Mouse (Mus musculus): Measurements from ENCODE around the gene Ly6g6c. TPM values are rescaled to one million over a fixed set of nuclear protein-coding genes. Genes with fewer than 3 reads are reported as not detected.

Gene Ly6g6c
- polyA plus RNA-seq, 1 experiment, result 0.18 TPM

- Histone ChIP-seq H3K4me3 (no peak within 1 kb of the TSS), H3K27me3 (ENCODE audit: control insufficient read depth, insufficient read depth, insufficient read length) (peaks cover 11% of the 10 kb centered on the region), H3K36me3 (ENCODE audit: control insufficient read depth, insufficient read depth) (no peaks in the 10 kb centered on the region), H3K79me2 (ENCODE audit: control insufficient read depth, insufficient read depth) (peaks cover 7% of the 10 kb centered on the region), H3K4me2 (ENCODE audit: low read depth) (no peak within 1 kb of the TSS), H3ac (ENCODE audit: control insufficient read depth, insufficient read length) (no peak within 1 kb of the TSS)
- TF ChIP-seq SRF (IDR thresholded peaks at IDR 0.05; ENCODE audit: control insufficient read depth, insufficient read length, low read depth), result no peak
- no peak for TF ChIP-seq CEBPB (IDR thresholded peaks at IDR 0.05; ENCODE audit: insufficient read depth, poor library complexity, severe bottlenecking)
- no peak for TF ChIP-seq MAX (IDR thresholded peaks at IDR 0.05; ENCODE audit: low read depth)
- no peak for TF ChIP-seq USF1 (IDR thresholded peaks at IDR 0.05; ENCODE audit: low read depth)
- TF ChIP-seq REST (IDR thresholded peaks at IDR 0.05; ENCODE audit: insufficient read depth, insufficient read length), result no peak
- no peak for TF ChIP-seq MYOG (IDR thresholded peaks at IDR 0.05; ENCODE audit: control insufficient read depth in 1 of 3, insufficient read depth in 1 of 3, insufficient read length in 2 of 3, low read depth in 2 of 3)
- no peak for TF ChIP-seq TCF12 (IDR thresholded peaks at IDR 0.05; ENCODE audit: insufficient read depth, poor library complexity, severe bottlenecking)
- no peak for TF ChIP-seq MYOD1 (IDR thresholded peaks at IDR 0.05; ENCODE audit: control insufficient read depth in 1 of 3, insufficient read length in 2 of 3, low read depth in 2 of 3)
- no peak for TF ChIP-seq TCF3 (IDR thresholded peaks at IDR 0.05; ENCODE audit: insufficient read length, low read depth)
- TF ChIP-seq POLR2A (IDR thresholded peaks at IDR 0.05; ENCODE audit: insufficient read length, low read depth), result no peak
Measured at GRCm38 (mm10) chr17:35085208-35085865, 20.1 kb downstream of the Ly6g6c start, which contains the start of gene Ly6g6f. TSS of gene Ly6g6f (minus strand) at chr17:35085610.

DNA sequence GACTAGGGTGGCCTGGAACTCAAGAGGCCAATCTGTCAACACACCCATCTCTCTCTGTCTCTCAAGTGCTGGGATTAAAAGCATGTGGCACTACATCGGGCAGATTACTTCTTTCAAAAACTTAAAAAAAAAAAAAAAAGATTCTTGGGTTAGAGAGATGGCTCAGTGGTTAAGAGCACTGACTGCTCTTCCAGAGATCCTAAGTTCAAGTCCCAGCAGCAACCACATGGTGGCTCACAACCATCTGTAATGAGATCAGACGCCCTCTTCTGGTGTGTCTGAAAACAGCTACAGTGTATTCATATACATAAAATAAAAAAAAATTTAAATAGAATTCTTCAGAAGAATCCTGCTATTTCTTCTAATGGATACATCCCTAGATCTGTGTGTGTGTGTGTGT is 23.0 kb downstream of the Ly6g6c start:
- Histone ChIP-seq H3ac (ENCODE audit: control insufficient read depth, insufficient read length) (no peak overlapping the region), H3K4me2 (ENCODE audit: low read depth) (no peak overlapping the region), H3K4me3 (no peak overlapping the region), H3K27me3 (ENCODE audit: control insufficient read depth, insufficient read depth, insufficient read length) (peaks cover 5% of the 10 kb centered on the region), H3K36me3 (ENCODE audit: control insufficient read depth, insufficient read depth) (no peaks in the 10 kb centered on the region), H3K79me2 (ENCODE audit: control insufficient read depth, insufficient read depth) (peaks cover 13% of the 10 kb centered on the region)
- no peak for TF ChIP-seq REST (IDR thresholded peaks at IDR 0.05; ENCODE audit: insufficient read depth, insufficient read length)

DNA sequence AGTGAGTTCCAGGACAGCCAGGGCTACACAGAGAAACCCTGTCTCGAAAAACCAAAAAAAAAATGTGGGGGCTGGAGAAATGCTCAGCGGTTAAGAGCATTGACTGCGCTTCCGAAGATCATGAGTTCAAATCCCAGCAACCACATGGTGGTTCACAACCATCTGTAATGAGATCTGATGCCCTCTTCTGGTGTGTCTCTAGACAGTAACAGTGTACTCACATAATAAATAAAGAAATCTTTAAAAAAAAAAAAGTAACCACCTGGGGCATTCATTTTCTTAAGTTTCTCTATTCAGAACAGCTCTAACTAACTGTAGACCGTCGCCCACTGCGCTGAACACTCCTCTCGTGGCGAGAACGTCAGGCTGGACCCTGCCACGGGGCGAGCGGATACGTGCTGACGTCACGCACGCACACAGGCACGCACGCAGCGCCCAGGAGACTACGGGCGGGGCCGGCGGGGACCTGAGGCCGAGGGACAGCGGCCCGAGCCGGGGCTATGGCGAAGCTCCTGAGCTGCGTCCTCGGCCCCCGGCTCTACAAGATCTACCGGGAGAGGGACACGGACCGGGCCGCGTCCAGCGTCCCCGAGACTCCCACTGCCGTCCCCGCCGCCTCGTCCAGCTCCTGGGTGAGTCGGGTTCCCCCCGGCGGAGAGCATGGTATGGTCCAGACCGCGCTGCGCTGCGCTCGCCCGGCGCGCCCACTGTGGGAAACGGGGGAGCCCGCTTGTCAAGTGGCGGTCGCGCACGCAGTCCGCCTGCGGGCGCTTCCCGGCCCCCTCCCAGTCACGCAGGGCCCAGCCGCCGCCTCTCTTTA is 23.8 kb downstream of the Ly6g6c start, which contains the start of gene Abhd16a:
TSS of gene Abhd16a (plus strand) at position 439 of the 820 bp plus-strand sequence.
- peaks cover 13% of the 10 kb centered on the region for H3K79me2 ChIP-seq (ENCODE audit: control insufficient read depth, insufficient read depth)
- peak within 1 kb of the TSS; percentile 47 for H3K4me3 ChIP-seq

DNA sequence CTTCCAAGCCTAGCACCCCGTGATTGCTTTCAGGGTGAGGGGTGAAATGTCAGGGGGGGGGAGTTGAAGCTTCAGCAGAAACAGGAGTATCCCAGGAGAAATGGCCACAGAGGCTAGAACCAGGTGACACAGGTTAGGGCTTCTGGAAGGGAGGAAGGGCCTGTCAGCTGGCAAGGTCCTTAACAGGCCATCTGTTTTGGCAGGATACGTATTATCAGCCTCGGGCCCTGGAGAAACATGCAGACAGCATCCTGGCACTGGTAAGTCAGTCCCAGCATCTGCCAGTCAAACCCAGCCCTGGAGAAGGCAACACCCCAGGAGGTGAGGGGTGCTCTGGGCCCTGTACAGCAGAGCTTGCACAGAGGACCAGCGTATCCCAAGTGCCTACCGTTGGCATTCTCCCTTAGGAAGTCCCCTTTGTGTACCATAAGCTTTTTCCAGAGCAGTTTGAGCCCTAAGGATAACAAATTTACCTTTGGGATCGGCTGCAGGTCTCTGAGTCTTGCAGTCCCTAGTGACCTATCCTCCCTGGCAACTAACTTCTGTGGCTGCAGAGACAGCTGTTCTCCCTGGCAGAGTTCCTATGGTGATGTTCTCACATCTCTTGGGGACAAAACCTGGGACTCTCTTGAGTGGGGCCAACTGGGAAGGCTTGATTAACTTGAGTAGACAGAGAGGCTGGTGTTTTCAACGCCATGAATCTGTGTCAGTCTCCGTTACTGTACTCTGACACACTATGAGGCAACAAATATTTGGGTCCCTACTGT is 25.2 kb downstream of the Ly6g6c start:
- H3K79me2 ChIP-seq (ENCODE audit: control insufficient read depth, insufficient read depth), result peaks cover 13% of the 10 kb centered on the region
- no peak overlapping the region for H3ac ChIP-seq (ENCODE audit: control insufficient read depth, insufficient read length)
- no peaks in the 10 kb centered on the region for H3K36me3 ChIP-seq (ENCODE audit: control insufficient read depth, insufficient read depth)
- TF ChIP-seq CEBPB (IDR thresholded peaks at IDR 0.05; ENCODE audit: insufficient read depth, poor library complexity, severe bottlenecking) (no peak), MYOD1 (IDR thresholded peaks at IDR 0.05; ENCODE audit: control insufficient read depth in 1 of 3, insufficient read length in 2 of 3, low read depth in 2 of 3) (peak in 2 of 3 experiments; percentile 25 to 28)
- peak overlapping the region; percentile 100 for H3K4me2 ChIP-seq (ENCODE audit: low read depth)
- H3K4me3 ChIP-seq, result peak overlapping the region; percentile 47
- H3K27me3 ChIP-seq (ENCODE audit: control insufficient read depth, insufficient read depth, insufficient read length), result no peaks in the 10 kb centered on the region

More for the DNA sequence above, 23.8 kb downstream of the Ly6g6c start, which contains the start of gene Abhd16a:
- TF ChIP-seq POLR2AphosphoS2 (IDR thresholded peaks at IDR 0.05; ENCODE audit: insufficient read length, low read depth) (peak; percentile 94), REST (IDR thresholded peaks at IDR 0.05; ENCODE audit: insufficient read depth, insufficient read length) (no peak), POLR2A (IDR thresholded peaks at IDR 0.05; ENCODE audit: insufficient read length, low read depth) (peak; percentile 90), TCF12 (IDR thresholded peaks at IDR 0.05; ENCODE audit: insufficient read depth, poor library complexity, severe bottlenecking) (no peak), MYOG (IDR thresholded peaks at IDR 0.05; ENCODE audit: control insufficient read depth in 1 of 3, insufficient read depth in 1 of 3, insufficient read length in 2 of 3, low read depth in 2 of 3) (peak in 1 of 3 experiments; percentile 9)
- H3K27me3 ChIP-seq (ENCODE audit: control insufficient read depth, insufficient read depth, insufficient read length), result no peaks in the 10 kb centered on the region
- peak within 1 kb of the TSS; percentile 75 for H3ac ChIP-seq (ENCODE audit: control insufficient read depth, insufficient read length)
- H3K4me2 ChIP-seq (ENCODE audit: low read depth), result peak within 1 kb of the TSS; percentile 100
- no peaks in the 10 kb centered on the region for H3K36me3 ChIP-seq (ENCODE audit: control insufficient read depth, insufficient read depth)

- no peak for TF ChIP-seq POLR2AphosphoS2 (IDR thresholded peaks at IDR 0.05; ENCODE audit: insufficient read length, low read depth)
- TF ChIP-seq REST (IDR thresholded peaks at IDR 0.05; ENCODE audit: insufficient read depth, insufficient read length), result no peak
- TF ChIP-seq MYOG (IDR thresholded peaks at IDR 0.05; ENCODE audit: control insufficient read depth in 1 of 3, insufficient read depth in 1 of 3, insufficient read length in 2 of 3, low read depth in 2 of 3), result no peak
- no peak for TF ChIP-seq MAX (IDR thresholded peaks at IDR 0.05; ENCODE audit: low read depth)
- TF ChIP-seq TCF12 (IDR thresholded peaks at IDR 0.05; ENCODE audit: insufficient read depth, poor library complexity, severe bottlenecking), result no peak
- no peak for TF ChIP-seq USF1 (IDR thresholded peaks at IDR 0.05; ENCODE audit: low read depth)
- no peak for TF ChIP-seq TCF3 (IDR thresholded peaks at IDR 0.05; ENCODE audit: insufficient read length, low read depth)
- TF ChIP-seq E2F4 (IDR thresholded peaks at IDR 0.05; ENCODE audit: insufficient read depth), result no peak
- no peak for TF ChIP-seq MYOD1 (IDR thresholded peaks at IDR 0.05; ENCODE audit: control insufficient read depth in 1 of 3, insufficient read length in 2 of 3, low read depth in 2 of 3)
- TF ChIP-seq POLR2A (IDR thresholded peaks at IDR 0.05; ENCODE audit: insufficient read length, low read depth), result no peak
- TF ChIP-seq SRF (IDR thresholded peaks at IDR 0.05; ENCODE audit: control insufficient read depth, insufficient read length, low read depth), result no peak
- TF ChIP-seq CEBPB (IDR thresholded peaks at IDR 0.05; ENCODE audit: insufficient read depth, poor library complexity, severe bottlenecking), result no peak
- no peak overlapping the region for H3K4me3 ChIP-seq
- H3K27me3 ChIP-seq (ENCODE audit: control insufficient read depth, insufficient read depth, insufficient read length), result no peaks in the 10 kb centered on the region
- H3K36me3 ChIP-seq (ENCODE audit: control insufficient read depth, insufficient read depth), result no peaks in the 10 kb centered on the region
- no peak overlapping the region for H3K4me2 ChIP-seq (ENCODE audit: low read depth)
- peaks cover 13% of the 10 kb centered on the region for H3K79me2 ChIP-seq (ENCODE audit: control insufficient read depth, insufficient read depth)
- no peak overlapping the region for H3ac ChIP-seq (ENCODE audit: control insufficient read depth, insufficient read length)
Measured at GRCm38 (mm10) chr17:35092403-35093198, 27.4 kb downstream of the Ly6g6c start.

All from myocyte (in vitro differentiated cells).